Mouse (Mus musculus) adipocyte (in vitro differentiated cells): ENCODE data around the gene Cd3g.
"Not testable (repeated sequence)": the region's sequence is repeated elsewhere in the genome, so short reads cannot be mapped to it uniquely, and the experiment has no call there.

Experiments used
- DNase-seq: peaks from one replicate; pipeline ENCODE4 v3.0.0-alpha.2; 2016; ENCODE audit warnings: low spot score

Cd3g gene

GRCm38 (mm10) chr9:44986242-44986781 lies 6.1 kb upstream of the Cd3g start:
- DNase-seq: no peak

- no peak for DNase-seq
Measured at GRCm38 (mm10) chr9:44985721-44986161, 5.5 kb upstream of the Cd3g start.

- no peak for DNase-seq
Measured at GRCm38 (mm10) chr9:44983001-44983400, 2.8 kb upstream of the Cd3g start.

GRCm38 (mm10) chr9:44982531-44982930 lies 2.3 kb upstream of the Cd3g start:
- DNase-seq: no peak

GRCm38 (mm10) chr9:44982081-44982480 lies 1.9 kb upstream of the Cd3g start:
- DNase-seq: no peak

- DNase-seq: no peak
Measured at GRCm38 (mm10) chr9:44981676-44982075, 1.4 kb upstream of the Cd3g start, which contains the start of gene Cd3d. TSS of gene Cd3d (plus strand) at chr9:44981786.

- DNase-seq: no peak
Measured at GRCm38 (mm10) chr9:44981104-44981503, 873 bp upstream of the Cd3g start.

- no peak for DNase-seq
Measured at GRCm38 (mm10) chr9:44979806-44980205, 425 bp downstream of the Cd3g start.

- DNase-seq: no peak
Measured at GRCm38 (mm10) chr9:44977813-44978212, 2.4 kb downstream of the Cd3g start.

GRCm38 (mm10) chr9:44969450-44969849 lies 10.8 kb downstream of the Cd3g start:
- DNase-seq: no peak

GRCm38 (mm10) chr9:44967763-44968162 lies 12.5 kb downstream of the Cd3g start:
- DNase-seq: not testable (repeated sequence)

GRCm38 (mm10) chr9:44966815-44967242 lies 13.4 kb downstream of the Cd3g start:
- DNase-seq: peak; percentile 91

- no peak for DNase-seq
Measured at GRCm38 (mm10) chr9:44965833-44966466, 14.3 kb downstream of the Cd3g start.

- DNase-seq: peak; percentile 98
Measured at GRCm38 (mm10) chr9:44965126-44965832, 15.0 kb downstream of the Cd3g start, which contains the start of gene Ube4a. TSS of gene Ube4a (minus strand) at chr9:44965600.

GRCm38 (mm10) chr9:44954432-44954831 lies 25.8 kb downstream of the Cd3g start:
- no peak for DNase-seq

- no peak for DNase-seq
Measured at GRCm38 (mm10) chr9:44947836-44948235, 32.4 kb downstream of the Cd3g start.

GRCm38 (mm10) chr9:44946185-44946695 lies 34.0 kb downstream of the Cd3g start:
- DNase-seq: peak; percentile 82

GRCm38 (mm10) chr9:44942421-44942820 lies 37.8 kb downstream of the Cd3g start:
- DNase-seq: no peak

GRCm38 (mm10) chr9:44941756-44942155 lies 38.5 kb downstream of the Cd3g start:
- DNase-seq: no peak

GRCm38 (mm10) chr9:44921543-44921942 lies 58.7 kb downstream of the Cd3g start:
- DNase-seq: no peak

- peak; percentile 91 for DNase-seq
Measured at GRCm38 (mm10) chr9:44921123-44921468, 59.1 kb downstream of the Cd3g start.

- peak; percentile 98 for DNase-seq
Measured at GRCm38 (mm10) chr9:44920374-44921122, 59.7 kb downstream of the Cd3g start, which contains the start of gene Atp5l. TSS of gene Atp5l (minus strand) at chr9:44920742.
